Mouse (Mus musculus): ENCODE results near the gene 9930111J21Rik1. TPM values are rescaled to one million over a fixed set of nuclear protein-coding genes. Genes with fewer than 3 reads are reported as not detected.
"Not testable (repeated sequence)": the region's sequence is repeated elsewhere in the genome, so short reads cannot be mapped to it uniquely, and the experiment has no call there.

Gene 9930111J21Rik1
- polyA plus RNA-seq, 1 experiment from 2014 or later = 0.28 TPM

DNA sequence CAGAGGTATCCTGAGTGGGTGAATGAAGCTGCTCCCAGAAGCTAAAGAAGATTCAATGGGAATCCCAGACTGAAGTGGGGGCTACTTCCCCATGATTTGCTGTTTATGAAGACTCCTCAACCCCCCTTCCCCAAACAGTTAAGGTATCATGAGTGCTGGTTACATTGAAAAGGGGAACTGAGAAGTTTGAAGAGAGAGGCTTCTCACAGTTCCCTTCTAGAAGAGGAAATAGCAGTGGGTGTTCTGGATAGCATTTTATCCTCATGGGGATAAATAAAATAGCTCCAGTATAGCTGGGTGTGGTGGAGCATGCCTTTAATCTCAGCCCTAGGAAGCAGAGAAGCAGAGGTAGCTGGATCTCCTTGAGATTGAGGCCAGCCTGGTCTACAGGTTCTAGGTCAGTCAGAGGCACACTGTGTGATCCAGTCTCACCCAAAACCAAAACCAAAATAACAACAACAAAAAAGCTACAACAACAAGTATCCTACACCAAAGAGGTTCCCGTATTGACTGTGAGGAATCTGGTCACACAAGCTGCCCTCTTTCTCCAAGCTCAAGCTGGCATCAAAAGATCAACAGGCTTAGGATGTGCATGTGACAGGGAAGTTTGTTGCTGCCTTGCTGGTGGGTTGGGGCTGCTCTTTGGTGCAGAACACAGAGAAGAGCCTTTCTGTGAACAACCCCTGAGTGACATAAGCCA lies 808 bp downstream of the 9930111J21Rik1 start, which contains the start of gene Olfr56:
Olfr56 (plus strand) TSS at position 650 of the 700 bp plus-strand sequence.
- not testable (repeated sequence) for H3K27me3 ChIP-seq; H3K4me2 ChIP-seq (replicated peaks); H3K9ac ChIP-seq (replicated peaks); H3K27ac ChIP-seq (replicated peaks); H3K4me1 ChIP-seq; H3K4me3 ChIP-seq; H3K9me3 ChIP-seq; ATAC-seq (ENCODE audit: low FRiP score, low read depth); H3K36me3 ChIP-seq
- no CpG with 5 or more reads among the region's 1 CpGs for WGBS

DNA sequence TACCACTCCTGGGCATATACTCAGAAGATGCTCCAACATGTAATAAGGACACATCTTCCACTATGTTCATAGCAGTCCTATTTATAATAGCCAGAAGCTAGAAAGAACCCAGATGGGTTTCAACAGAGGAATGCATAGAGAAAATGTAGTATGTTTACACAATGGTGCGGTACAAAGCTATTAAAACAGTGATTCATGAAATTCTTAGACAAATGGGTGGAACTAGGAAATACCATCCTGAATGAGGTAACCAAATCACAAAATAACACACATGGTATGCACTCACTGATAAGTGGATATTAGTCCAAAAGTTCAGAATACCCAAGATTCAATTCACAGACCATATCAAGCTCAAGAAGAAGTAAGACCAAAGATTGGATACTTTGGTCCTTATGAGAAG lies 4.5 kb downstream of the 9930111J21Rik1 start:
- H3K9me3 ChIP-seq; H3K4me1 ChIP-seq; H3K36me3 ChIP-seq; ATAC-seq (ENCODE audit: low FRiP score, low read depth); H3K4me3 ChIP-seq; H3K4me2 ChIP-seq (replicated peaks); H3K9ac ChIP-seq (replicated peaks); H3K27ac ChIP-seq (replicated peaks); H3K27me3 ChIP-seq: not testable (repeated sequence)
- no CpG with 5 or more reads among the region's 1 CpGs for WGBS

- not testable (repeated sequence) for H3K4me1 ChIP-seq; H3K4me3 ChIP-seq; H3K4me2 ChIP-seq (replicated peaks); H3K27me3 ChIP-seq; H3K36me3 ChIP-seq; ATAC-seq (ENCODE audit: low FRiP score, low read depth); H3K9me3 ChIP-seq; H3K27ac ChIP-seq (replicated peaks); H3K9ac ChIP-seq (replicated peaks)
- WGBS = 93% methylated on average over 6 of the region's 6 CpGs
Observed at GRCm38 (mm10) chr11:48946090-48946489, 33.1 kb downstream of the 9930111J21Rik1 start, which contains the start of gene Psme2b. Gene Psme2b, minus strand, starts transcription at chr11:48946190.

- ATAC-seq (ENCODE audit: low FRiP score, low read depth); H3K27me3 ChIP-seq; H3K4me2 ChIP-seq (replicated peaks); H3K4me1 ChIP-seq; H3K36me3 ChIP-seq; H3K9me3 ChIP-seq; H3K9ac ChIP-seq (replicated peaks); H3K4me3 ChIP-seq; H3K27ac ChIP-seq (replicated peaks): not testable (repeated sequence)
Observed at GRCm38 (mm10) chr11:48939286-48939685, 39.9 kb downstream of the 9930111J21Rik1 start.

DNA sequence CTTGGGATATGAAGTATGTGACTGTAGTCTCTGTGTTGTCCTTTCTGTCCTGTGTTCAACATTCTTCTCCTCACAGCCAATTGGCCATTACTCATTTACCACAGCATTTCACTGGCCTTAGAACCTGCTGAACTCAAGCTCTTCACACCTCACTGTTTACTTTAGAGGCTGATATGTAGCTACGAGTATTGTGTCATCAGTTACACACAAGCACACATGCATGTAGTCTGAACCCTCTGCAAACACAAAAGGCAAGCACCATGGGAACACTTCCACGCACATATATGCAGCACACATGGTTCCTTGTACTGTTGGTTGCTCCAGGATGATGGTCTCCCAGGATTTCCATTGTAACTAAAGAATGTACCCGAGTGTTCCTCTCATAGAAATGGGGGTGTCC lies 43.9 kb downstream of the 9930111J21Rik1 start:
- not testable (repeated sequence) for H3K4me2 ChIP-seq (replicated peaks); H3K4me3 ChIP-seq; H3K4me1 ChIP-seq; ATAC-seq (ENCODE audit: low FRiP score, low read depth); H3K27me3 ChIP-seq; H3K9ac ChIP-seq (replicated peaks); H3K9me3 ChIP-seq; H3K27ac ChIP-seq (replicated peaks); H3K36me3 ChIP-seq
- no CpG with 5 or more reads among the region's 3 CpGs for WGBS

- H3K4me1 ChIP-seq; H3K27ac ChIP-seq (replicated peaks); ATAC-seq (ENCODE audit: low FRiP score, low read depth); H3K27me3 ChIP-seq; H3K4me3 ChIP-seq; H3K9me3 ChIP-seq; H3K9ac ChIP-seq (replicated peaks); H3K4me2 ChIP-seq (replicated peaks); H3K36me3 ChIP-seq: not testable (repeated sequence)
- 80% methylated on average over 1 of the region's 1 CpGs for WGBS
Observed at GRCm38 (mm10) chr11:48933923-48934322, 45.3 kb downstream of the 9930111J21Rik1 start.

GRCm38 (mm10) chr11:48933422-48933821 lies 45.8 kb downstream of the 9930111J21Rik1 start:
- 91% methylated on average over 1 of the region's 1 CpGs for WGBS
- H3K9ac ChIP-seq (replicated peaks); H3K9me3 ChIP-seq; H3K4me3 ChIP-seq; H3K4me1 ChIP-seq; H3K27me3 ChIP-seq; H3K27ac ChIP-seq (replicated peaks); H3K4me2 ChIP-seq (replicated peaks); H3K36me3 ChIP-seq; ATAC-seq (ENCODE audit: low FRiP score, low read depth): not testable (repeated sequence)

GRCm38 (mm10) chr11:48928068-48928467 lies 51.1 kb downstream of the 9930111J21Rik1 start:
- WGBS = 95% methylated on average over 1 of the region's 1 CpGs
- not testable (repeated sequence) for H3K36me3 ChIP-seq; H3K27ac ChIP-seq (replicated peaks); H3K4me3 ChIP-seq; H3K4me2 ChIP-seq (replicated peaks); H3K27me3 ChIP-seq; ATAC-seq (ENCODE audit: low FRiP score, low read depth); H3K4me1 ChIP-seq; H3K9ac ChIP-seq (replicated peaks); H3K9me3 ChIP-seq

DNA sequence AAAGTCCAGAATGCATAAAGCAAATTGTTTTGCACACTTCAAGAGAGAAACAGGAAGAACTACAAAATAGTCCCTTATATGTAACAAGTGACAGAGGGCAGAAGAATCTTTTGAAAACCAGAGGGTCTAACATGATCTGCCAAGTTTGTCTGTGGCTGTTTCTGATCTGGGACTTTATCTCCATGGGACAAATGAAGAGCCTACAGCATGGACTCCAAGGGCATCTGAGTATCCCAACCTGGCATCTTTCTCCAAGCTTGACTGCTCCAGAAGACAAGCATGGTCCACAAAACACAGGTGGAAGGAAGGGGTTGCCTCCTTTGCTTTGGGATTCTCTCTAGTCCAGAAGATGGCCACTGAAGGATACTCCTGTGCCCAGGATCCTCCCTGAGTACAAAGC lies 52.8 kb downstream of the 9930111J21Rik1 start:
- not testable (repeated sequence) for H3K27ac ChIP-seq (replicated peaks); H3K36me3 ChIP-seq

DNA sequence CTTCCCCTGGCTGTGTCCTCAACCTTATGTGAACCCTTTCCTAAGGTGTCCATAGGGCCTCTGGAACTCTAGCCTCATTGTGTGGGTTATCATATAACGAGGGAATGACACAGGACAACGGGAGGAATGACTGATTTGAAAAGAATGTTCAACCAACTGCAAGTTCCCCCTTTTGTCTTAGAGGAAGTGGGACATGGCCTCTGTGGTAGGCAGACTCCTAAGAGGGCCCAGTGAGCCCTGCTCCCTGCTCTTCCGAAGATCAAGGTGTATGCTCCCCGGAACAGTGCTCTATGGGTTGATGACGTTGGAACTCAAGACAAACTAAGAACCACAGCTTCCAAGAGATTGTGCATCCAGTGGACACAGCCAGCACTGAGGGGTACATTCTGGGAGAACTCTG lies 55.4 kb downstream of the 9930111J21Rik1 start:
- H3K9me3 ChIP-seq; H3K36me3 ChIP-seq; H3K27me3 ChIP-seq; H3K4me2 ChIP-seq (replicated peaks); H3K9ac ChIP-seq (replicated peaks); H3K4me1 ChIP-seq; H3K4me3 ChIP-seq; ATAC-seq (ENCODE audit: low FRiP score, low read depth); H3K27ac ChIP-seq (replicated peaks): not testable (repeated sequence)
- 83% methylated on average over 5 of the region's 5 CpGs for WGBS

More for the DNA sequence above, 52.8 kb downstream of the 9930111J21Rik1 start:
- not testable (repeated sequence) for H3K4me1 ChIP-seq; H3K4me2 ChIP-seq (replicated peaks); H3K27me3 ChIP-seq; H3K9me3 ChIP-seq; ATAC-seq (ENCODE audit: low FRiP score, low read depth); H3K9ac ChIP-seq (replicated peaks); H3K4me3 ChIP-seq

DNA sequence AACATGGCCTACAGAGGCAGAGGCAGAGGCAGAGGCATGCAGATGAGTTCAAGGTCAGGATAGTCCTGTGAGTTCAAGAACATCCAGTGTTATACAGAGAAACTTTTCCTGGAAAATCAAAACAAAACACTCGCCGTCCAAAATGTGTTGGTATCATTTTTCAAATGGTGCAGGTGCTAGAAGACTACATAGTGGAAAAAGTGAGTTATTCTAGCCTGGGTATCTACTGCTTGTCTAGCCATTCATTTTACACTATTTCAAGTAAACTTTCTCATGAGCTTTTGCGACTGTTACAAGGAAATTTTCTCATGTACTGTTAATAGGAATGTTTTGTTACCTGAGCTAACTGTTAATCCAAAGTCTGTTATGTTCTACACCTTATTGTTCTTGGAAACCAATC lies 60.8 kb downstream of the 9930111J21Rik1 start:
- H3K36me3 ChIP-seq = no peaks in the 10 kb centered on the region
- ATAC-seq (ENCODE audit: low FRiP score, low read depth) = no peak

DNA sequence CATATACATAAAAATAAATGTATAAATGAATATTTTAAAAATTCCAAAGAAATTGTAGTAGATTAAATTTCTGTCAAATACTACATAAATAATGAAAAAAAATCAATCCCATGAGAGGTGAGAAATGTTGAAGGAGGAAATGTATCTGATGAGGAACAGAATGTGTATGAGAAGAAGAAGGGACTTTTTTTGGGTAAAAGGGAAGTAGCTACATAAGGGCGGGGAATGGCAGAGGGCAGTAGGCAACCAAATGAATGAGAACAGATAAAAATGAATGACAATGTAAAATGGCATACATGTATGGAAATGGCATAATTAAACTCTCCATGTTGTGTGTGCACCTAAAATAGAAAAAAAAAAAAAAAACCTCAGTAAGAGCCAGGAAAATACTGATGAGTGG lies 65.6 kb downstream of the 9930111J21Rik1 start:
- Histone ChIP-seq H3K9me3 (no peaks in the 10 kb centered on the region), H3K4me3 (no peak overlapping the region), H3K27me3 (no peaks in the 10 kb centered on the region), H3K4me1 (no peaks in the 10 kb centered on the region), H3K9ac (replicated peaks) (no peak overlapping the region), H3K36me3 (no peaks in the 10 kb centered on the region), H3K4me2 (replicated peaks) (no peak overlapping the region), H3K27ac (replicated peaks) (no peak overlapping the region)
- no peak for ATAC-seq (ENCODE audit: low FRiP score, low read depth)
- 88% methylated on average over 1 of the region's 1 CpGs for WGBS

More for the DNA sequence above, 60.8 kb downstream of the 9930111J21Rik1 start:
- Histone ChIP-seq H3K9ac (replicated peaks) (no peak overlapping the region), H3K27me3 (no peaks in the 10 kb centered on the region), H3K27ac (replicated peaks) (no peak overlapping the region), H3K9me3 (no peaks in the 10 kb centered on the region), H3K4me1 (no peaks in the 10 kb centered on the region), H3K4me3 (no peak overlapping the region), H3K4me2 (replicated peaks) (no peak overlapping the region)
- 85% methylated on average over 3 of the region's 3 CpGs for WGBS

- H3K4me2 ChIP-seq (replicated peaks) = no peak overlapping the region
- H3K4me1 ChIP-seq = no peaks in the 10 kb centered on the region
- H3K9ac ChIP-seq (replicated peaks) = no peak overlapping the region
- no peaks in the 10 kb centered on the region for H3K36me3 ChIP-seq
- ATAC-seq (ENCODE audit: low FRiP score, low read depth) = no peak
- H3K27ac ChIP-seq (replicated peaks) = no peak overlapping the region
- no peaks in the 10 kb centered on the region for H3K9me3 ChIP-seq
- WGBS = 56% methylated on average over 1 of the region's 1 CpGs
- no peak overlapping the region for H3K4me3 ChIP-seq
- H3K27me3 ChIP-seq = no peaks in the 10 kb centered on the region
Observed at GRCm38 (mm10) chr11:48908459-48908858, 70.7 kb downstream of the 9930111J21Rik1 start.
